Mouse (Mus musculus) stomach, postnatal 0 days (tissue): ENCODE measurements around the gene Tapbp.

ENCODE experiments used
- CTCF ChIP-seq: IDR thresholded peaks from 2 replicates; pipeline ENCODE4 v1.5.1; 2016; ENCODE audit warnings: antibody characterized with exemption, low read depth, mild to moderate bottlenecking, moderate library complexity
- EP300 ChIP-seq: optimal IDR thresholded peaks from 2 replicates; pipeline ENCODE3; 2016; ENCODE audit warnings: antibody characterized with exemption

DNA sequence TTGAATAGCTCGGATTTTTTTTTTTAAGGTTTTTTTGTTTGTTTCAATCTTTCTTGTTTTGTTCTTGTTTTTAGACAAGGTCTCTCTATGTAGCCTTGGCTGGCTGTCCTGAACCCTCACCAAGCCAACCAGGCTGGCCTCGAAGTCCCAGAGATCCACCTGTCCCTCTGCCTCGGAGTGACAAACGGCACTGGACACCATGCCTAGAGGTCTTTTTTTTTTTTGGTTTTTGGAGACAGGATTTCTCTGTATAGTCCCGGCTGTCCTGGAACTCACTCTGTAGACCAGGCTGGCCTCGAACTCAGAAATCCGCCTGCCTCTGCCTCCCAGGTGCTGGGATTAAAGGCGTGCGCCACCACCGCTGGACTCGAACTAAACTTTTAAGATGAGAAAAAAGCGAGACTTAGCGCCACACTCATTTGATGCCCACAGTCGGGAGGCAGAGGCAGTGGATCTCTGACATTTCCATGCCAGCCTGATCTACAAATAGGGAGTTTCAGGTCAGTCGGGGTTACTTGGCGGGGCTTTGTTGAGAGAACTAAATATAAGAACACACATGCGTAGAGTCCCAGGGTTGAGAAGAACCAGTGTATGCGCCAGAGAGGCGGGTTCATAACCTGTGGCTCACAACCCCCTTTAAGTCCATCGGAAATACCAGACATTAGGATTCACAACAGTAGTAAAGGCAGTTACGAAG lies 12.7 kb downstream of the Tapbp start:
- TF ChIP-seq CTCF: no peak
- TF ChIP-seq EP300: no peak
